ENCODE assay signal across 41 mouse cellular contexts in the genomic region with DNA sequence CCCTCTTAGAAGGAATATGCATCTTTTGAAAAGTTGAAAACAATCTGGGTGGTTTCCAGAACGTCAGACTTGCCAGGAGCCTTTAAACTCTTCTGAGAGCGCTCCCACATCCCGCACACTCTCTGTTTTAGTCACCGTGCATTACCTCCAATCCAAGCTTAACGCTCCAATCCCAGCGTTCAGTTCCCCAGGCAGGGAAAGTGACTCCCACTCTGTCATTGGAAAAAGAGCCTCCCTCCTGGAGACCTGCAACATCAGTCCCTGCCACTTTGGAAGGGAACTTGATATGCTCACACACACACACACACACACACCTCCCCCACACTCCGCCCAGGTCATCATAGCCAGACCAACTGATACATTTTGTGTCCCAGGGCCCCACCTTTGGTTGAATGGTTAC. TPM values are rescaled to one million over a fixed set of nuclear protein-coding genes. Genes with fewer than 3 reads are reported as not detected.
"Had no signal": no experiment of that assay in that cellular context is flagged by ENCODE, and none has a peak within 500 bp of the region (broad histone marks: within the 10 kb centered on the region; RNA-seq: fewer than 3 reads in every experiment).

No protein-coding gene starts in this region.

- H3K9ac ChIP-seq: heart, embryonic 12.5 days; heart, embryonic 13.5 days; heart, embryonic 15.5 days; hindbrain, embryonic 12.5 days; hindbrain, embryonic 13.5 days; hindbrain, embryonic 14.5 days; hindbrain, embryonic 15.5 days; intestine, embryonic 15.5 days; kidney, embryonic 15.5 days had no signal

- DNase-seq: heart, postnatal 36 days; heart, postnatal 4 days; kidney, adult 11 months; kidney, adult 18-20 months; kidney, adult 2 months; kidney, adult 8-10 months; kidney, adult 9 months; kidney, postnatal 10 days; kidney, postnatal 14 days; kidney, postnatal 25 days; kidney, postnatal 36 days; kidney, postnatal 4 days; layer of hippocampus, adult 9-11 months; layer of hippocampus, postnatal 36 days had no signal

- H3K9me3 ChIP-seq: heart, embryonic 12.5 days; heart, embryonic 13.5 days; heart, embryonic 15.5 days; hindbrain, embryonic 10.5 days; hindbrain, embryonic 12.5 days; hindbrain, embryonic 13.5 days; hindbrain, embryonic 15.5 days; intestine, embryonic 15.5 days; kidney, embryonic 15.5 days had no signal

- H3K4me3 ChIP-seq: heart, embryonic 12.5 days; heart, embryonic 13.5 days; heart, embryonic 15.5 days; hindbrain, embryonic 10.5 days; hindbrain, embryonic 12.5 days; hindbrain, embryonic 13.5 days; hindbrain, embryonic 15.5 days; intestine, embryonic 15.5 days; kidney, embryonic 15.5 days; layer of hippocampus, adult 2 months; left cerebral cortex, adult 2 months had no signal

- H3K36me3 ChIP-seq: heart, embryonic 12.5 days; heart, embryonic 13.5 days; heart, embryonic 15.5 days; hindbrain, embryonic 10.5 days; hindbrain, embryonic 12.5 days; hindbrain, embryonic 13.5 days; hindbrain, embryonic 15.5 days; intestine, embryonic 15.5 days; kidney, embryonic 15.5 days had no signal

- H3K27me3 ChIP-seq: heart, embryonic 12.5 days; heart, embryonic 13.5 days; heart, embryonic 15.5 days; hindbrain, embryonic 12.5 days; hindbrain, embryonic 13.5 days; hindbrain, embryonic 15.5 days; intestine, embryonic 15.5 days; kidney, embryonic 15.5 days had no signal

- H3K4me1 ChIP-seq: heart, embryonic 12.5 days; heart, embryonic 13.5 days; heart, embryonic 15.5 days; hindbrain, embryonic 10.5 days; hindbrain, embryonic 12.5 days; intestine, embryonic 15.5 days; kidney, embryonic 15.5 days had no signal

- H3K27ac ChIP-seq: heart, embryonic 13.5 days; heart, embryonic 15.5 days; hindbrain, embryonic 10.5 days; hindbrain, embryonic 12.5 days; hindbrain, embryonic 13.5 days; hindbrain, embryonic 14.5 days; hindbrain, embryonic 15.5 days; hindbrain, postnatal 0 days; intestine, embryonic 15.5 days; kidney, embryonic 15.5 days; kidney, postnatal 0 days; layer of hippocampus, adult 2 months; left cerebral cortex, adult 2 months had no signal

RNA-seq across cellular contexts. Expression of gene Otor, which starts 39.9 kb away (rescaled TPM):
- total RNA-seq: heart, postnatal 10 days; heart, postnatal 14 days; heart, postnatal 25 days; heart, postnatal 36 days; heart, postnatal 4 days; hematopoietic stem cell, adult 5-6 weeks; hindbrain, postnatal 0 days; layer of hippocampus, adult 2 months; layer of hippocampus, adult 8-10 months; layer of hippocampus, postnatal 10 days; layer of hippocampus, postnatal 14 days; layer of hippocampus, postnatal 25 days; layer of hippocampus, postnatal 36 days; left cerebral cortex, adult 18-20 months; left cerebral cortex, adult 2 months; left cerebral cortex, adult 8-10 months had no signal
- polyA plus RNA-seq: hindbrain, embryonic 14.5 days; hindbrain, embryonic 16.5 days; inflammation-experienced regulatory T-cells, adult 6 months; kidney, adult 2 months; kidney, postnatal 0 days; large intestine, adult 2 months had no signal
